Mouse (Mus musculus): ENCODE data around the gene Cenpn.

DNA sequence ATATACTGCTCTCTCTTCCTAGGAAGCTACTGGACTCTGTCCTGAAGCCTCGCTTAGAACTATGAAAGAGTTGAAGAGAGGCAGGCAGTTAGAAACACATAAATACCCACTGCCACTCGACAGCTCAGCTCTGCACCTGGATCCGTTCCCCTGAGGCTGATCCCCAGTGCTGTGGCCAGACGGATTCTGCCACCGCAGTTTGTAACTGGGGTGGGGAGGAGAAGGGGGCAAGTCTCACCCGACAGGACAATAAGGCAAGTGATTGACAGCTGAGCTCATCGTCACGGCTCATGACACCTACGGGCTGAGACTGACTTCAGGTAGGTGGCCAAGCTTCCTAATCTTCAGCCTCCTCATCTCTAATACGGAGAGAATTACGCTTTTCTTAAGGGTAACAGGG, 47.9 kb upstream of the Cenpn start:
- TF ChIP-seq POLR2A (IDR thresholded peaks at IDR 0.05; ENCODE audit: insufficient read length, low read depth) (no peak), TCF3 (IDR thresholded peaks at IDR 0.05; ENCODE audit: insufficient read length, low read depth) (no peak), MYOG (IDR thresholded peaks at IDR 0.05; ENCODE audit: control insufficient read depth in 1 of 3, insufficient read depth in 1 of 3, insufficient read length in 2 of 3, low read depth in 2 of 3) (no peak), MAX (IDR thresholded peaks at IDR 0.05; ENCODE audit: low read depth) (no peak), E2F4 (IDR thresholded peaks at IDR 0.05; ENCODE audit: insufficient read depth) (no peak)

Data from myocyte (in vitro differentiated cells).